Mouse (Mus musculus): ENCODE data around the gene Adam19.

- TF ChIP-seq CTCF (conservative IDR thresholded peaks at IDR 0.05; ENCODE audit: insufficient read depth, insufficient read length, low read depth, low read length) (no peak), POLR2A (IDR thresholded peaks at IDR 0.05; ENCODE audit: low read depth, low read length) (no peak)
Observed at GRCm38 (mm10) chr11:46165866-46166585, 110.2 kb downstream of the Adam19 start, which contains the start of gene Nipal4.
